Mouse (Mus musculus): Measurements from ENCODE around the gene Stambp.

Gene Stambp

DNA sequence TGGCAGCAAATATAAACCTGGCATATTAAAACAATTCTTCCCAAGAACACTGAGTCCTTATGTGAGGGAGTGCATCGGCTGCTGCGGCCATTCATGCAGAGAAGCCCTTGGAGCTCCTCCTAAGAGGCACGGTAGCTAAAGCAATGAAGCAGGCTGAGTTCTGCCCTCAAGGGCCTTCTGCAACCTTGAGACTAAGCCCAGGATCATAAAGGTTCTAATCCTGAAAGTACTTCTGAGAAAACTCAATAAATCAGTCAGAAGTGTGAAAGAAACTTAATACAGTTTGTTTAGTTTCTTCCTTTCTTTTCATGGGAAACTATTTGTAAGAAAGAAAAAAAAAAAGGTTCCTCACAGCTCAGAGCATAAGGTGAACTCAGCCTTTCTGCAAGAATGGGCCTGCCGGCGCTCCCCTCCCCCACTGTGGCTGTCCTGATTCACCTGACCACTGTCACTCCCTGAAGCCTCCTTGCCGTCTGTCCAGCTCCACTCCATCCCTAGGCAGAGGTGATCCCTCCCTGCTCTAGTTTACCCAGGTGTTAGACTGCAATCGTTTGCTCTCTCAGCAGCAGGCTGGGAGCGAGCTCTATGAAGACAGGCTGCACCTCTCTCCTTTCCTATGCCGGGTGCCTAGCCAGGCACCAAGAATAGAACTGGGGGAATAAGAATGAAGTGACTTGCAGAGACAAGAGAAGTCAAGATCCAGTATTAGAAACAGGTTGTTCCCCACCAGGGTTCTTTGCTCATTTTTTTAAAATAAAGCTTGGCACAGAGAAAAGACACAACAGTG, 70.8 kb downstream of the Stambp start:
- DNase-seq (ENCODE audit: low spot score) = no peak

DNA sequence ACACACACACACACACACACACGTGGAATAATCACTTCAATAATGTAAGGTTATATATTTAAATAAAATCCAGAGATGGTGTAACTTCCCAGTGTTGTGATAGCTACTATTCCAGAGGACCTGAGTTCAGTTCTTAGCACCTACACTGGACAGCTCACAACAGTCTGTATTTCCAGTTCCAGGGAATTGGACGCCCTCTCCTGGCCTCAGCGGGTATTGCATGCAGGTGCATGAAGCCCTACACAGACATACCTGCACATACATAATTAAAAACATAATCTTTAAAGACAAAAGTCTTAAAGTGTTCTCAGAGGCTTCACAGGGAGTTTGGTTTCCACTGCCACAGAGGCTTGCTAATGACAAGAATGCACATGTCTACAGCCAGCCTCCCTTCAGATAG, 72.1 kb downstream of the Stambp start:
- no peak for DNase-seq (ENCODE audit: low spot score)

DNA sequence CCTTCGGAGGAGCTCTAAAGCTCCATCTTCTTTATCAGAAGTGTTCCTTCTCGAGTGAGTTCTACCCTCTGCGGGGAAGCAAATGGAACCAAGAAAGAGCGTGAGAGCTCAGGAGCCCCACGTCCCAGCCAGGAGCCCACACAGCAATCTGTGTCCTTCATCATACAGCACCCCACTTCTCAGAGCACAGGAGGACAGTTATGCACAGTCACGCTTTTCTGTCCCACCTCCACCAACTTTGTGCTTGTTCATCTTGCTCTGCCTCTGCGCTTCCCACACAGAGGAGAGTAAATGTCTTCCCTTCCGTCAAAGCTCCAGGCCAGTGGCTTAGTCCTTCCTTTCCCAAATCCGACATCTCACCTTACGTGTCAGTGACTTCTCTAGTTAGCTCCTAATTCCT, 73.5 kb downstream of the Stambp start:
- DNase-seq (ENCODE audit: low spot score) = no peak

DNA sequence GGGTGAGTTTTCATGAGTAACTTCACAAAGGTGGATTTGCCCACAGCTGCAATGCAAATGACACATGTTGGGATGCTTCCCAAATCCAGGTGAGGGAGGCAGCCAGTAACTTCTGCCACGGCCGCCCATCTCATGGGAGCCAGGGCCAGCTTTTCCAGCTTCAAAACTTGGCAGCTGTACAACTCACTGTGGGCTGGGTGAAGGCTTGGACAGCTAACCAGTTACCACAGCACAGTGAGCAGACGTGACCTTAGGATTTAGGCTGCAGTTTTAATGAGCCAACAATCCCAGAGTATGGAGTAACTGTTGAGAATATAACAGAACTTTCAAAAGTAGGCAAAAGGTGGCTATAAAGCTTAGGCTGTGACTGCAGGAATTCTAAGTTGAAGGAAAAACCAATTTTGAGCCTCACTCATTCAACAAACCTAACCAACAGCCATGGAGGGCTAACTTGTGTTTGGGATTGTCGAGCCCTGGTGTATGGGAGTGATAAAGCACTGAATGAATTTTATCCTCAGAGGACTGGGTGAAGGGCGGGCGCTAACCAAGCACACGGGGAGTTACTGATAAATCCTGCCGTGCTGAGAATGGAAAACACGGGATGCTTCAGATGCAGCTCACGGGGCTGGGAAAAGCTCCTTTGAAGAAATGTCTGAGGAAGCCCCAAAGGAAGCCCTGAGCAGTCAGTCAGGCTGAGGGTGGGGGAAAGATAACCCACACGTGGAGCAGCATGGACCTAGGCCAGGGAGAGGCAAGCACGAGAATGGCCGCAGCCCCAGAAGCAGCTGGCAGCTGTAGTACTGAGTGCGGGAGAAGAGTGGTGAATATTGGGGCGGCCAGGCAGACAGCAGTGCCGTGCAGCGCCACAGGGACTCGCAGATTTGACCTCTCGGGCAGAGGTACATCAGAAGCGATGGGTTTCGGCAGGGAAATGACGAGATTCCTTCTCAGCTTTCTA, 75.5 kb downstream of the Stambp start:
- DNase-seq (ENCODE audit: low spot score) = no peak

DNA sequence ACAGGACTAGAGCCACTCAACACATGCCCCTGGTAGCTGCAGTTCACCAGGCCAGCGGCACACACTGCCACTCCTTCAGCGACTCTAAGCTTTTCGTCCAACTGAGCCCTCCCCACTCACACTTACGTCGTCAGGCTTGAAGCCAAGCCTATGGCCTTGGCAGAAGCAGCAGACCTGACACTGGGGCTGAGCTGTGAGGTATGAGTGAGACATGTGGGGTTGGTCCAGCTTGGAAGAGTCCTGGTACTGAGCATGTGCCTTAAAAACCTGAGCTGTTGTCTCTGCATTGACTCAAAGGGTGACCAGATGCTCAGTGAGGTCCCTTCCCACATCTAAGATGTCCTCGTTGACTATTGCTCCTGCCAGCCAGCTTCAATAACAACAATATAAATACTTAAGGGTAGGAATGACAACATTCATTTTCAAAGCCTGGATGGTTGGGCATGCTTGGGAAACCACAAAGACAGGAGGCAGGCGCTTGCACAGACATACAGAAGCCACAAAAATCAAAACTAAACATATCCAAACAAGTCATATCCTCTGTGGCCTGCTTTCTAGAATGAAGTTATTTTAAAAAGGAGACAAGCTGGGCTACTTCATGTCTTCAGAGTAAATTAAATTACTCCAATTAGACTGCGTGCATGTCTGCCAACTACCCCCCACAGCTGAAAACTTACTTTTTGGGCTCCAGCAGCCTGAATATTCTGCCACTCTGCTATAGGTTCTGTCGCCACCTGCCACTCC, 76.3 kb downstream of the Stambp start:
- DNase-seq (ENCODE audit: low spot score) = no peak

Data from layer of hippocampus, adult 9-10 months (tissue).